Mouse (Mus musculus) limb, embryonic 10.5 days (tissue): ENCODE measurements around the gene Cyp2d34. TPM values are rescaled to one million over a fixed set of nuclear protein-coding genes. Genes with fewer than 3 reads are reported as not detected.

ENCODE experiments used
- DNase-seq: peaks from one replicate; pipeline ENCODE4 v3.0.0-alpha.2; 2017; ENCODE audit warnings: low spot score
- H3K27ac ChIP-seq: fragments of 300-500 bp; sonication (generic); 2 replicates; pipeline ENCODE4 v1.5.1; 2016; ENCODE audit warnings: mild to moderate bottlenecking
- H3K27me3 ChIP-seq: fragments of 300-500 bp; sonication (generic); 2 replicates; pipeline ENCODE4 v1.6.1; 2016; ENCODE audit warnings: low read depth, mild to moderate bottlenecking; ENCODE audit not compliant: poor library complexity, severe bottlenecking
- H3K36me3 ChIP-seq: fragments of 300-500 bp; sonication (generic); 2 replicates; pipeline ENCODE4 v1.6.1; 2016; ENCODE audit warnings: mild to moderate bottlenecking, moderate library complexity
- H3K4me1 ChIP-seq: fragments of 300-500 bp; sonication (generic); 2 replicates; pipeline ENCODE4 v1.6.1; 2016
- H3K4me3 ChIP-seq: fragments of 300-500 bp; sonication (generic); 2 replicates; pipeline ENCODE4 v1.5.1; 2016; ENCODE audit warnings: mild to moderate bottlenecking, moderate library complexity
- H3K9me3 ChIP-seq: fragments of 300-500 bp; sonication (generic); replicated peaks from 2 replicates; pipeline ENCODE4 v1.6.1; 2016; ENCODE audit warnings: mild to moderate bottlenecking
- WGBS: fragments of 180-500 bp; shearing (Covaris S2); methylation state at CpG from one replicate; pipeline ENCODE4 v1.1.7; 2016; 5-methylcytosine and 5-hydroxymethylcytosine counted together
- polyA plus RNA-seq: library from polyadenylated mRNA; unstranded; fragments of >200 nt; fragmentation: Nextera tagmentation; extraction: Ambion mirVana; gene quantifications from 2 replicates; pipeline ENCODE4 v1.2.1, GENCODE M21; 2016

Gene Cyp2d34
- not detected in 2 replicates for polyA plus RNA-seq

DNA sequence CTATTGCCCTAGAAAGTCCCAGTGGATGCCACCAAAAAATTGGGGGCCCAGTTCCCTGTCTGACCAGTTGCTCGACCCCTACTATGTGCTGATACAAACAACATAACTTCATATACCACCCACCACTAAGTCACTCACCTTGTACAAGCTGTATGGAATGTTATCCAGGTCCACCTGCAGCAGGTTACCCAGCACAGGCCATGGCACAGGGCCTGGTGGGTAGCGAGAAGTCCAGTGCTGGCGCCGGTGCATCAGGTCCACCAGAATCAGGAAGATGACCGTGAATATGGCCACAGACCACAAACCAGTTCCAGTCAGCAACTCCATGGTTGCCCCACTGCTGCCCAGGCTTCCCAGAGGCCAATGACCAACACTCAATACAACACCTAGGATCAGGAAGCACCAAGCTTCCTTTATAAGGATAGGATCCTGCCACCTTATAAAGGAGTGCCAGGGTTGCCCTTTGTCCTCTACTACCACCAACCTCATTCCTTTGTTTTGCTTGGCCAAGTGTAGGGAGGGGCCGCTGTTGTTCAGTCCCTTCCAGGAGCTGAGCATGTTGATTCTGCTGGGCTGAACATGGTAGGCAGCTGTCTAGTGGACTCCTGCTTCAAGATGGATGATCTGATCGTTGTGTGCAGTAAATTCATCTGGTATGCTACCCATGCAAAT, at the start of gene Cyp2d34:
Gene Cyp2d34, minus strand, starts transcription at position 416 of the 672 bp plus-strand sequence.
- WGBS: 88% methylated on average over 7 of the region's 7 CpGs
- Histone ChIP-seq H3K4me1 (no peaks in the 10 kb centered on the region), H3K36me3 (no peaks in the 10 kb centered on the region), H3K27me3 (no peaks in the 10 kb centered on the region), H3K4me3 (no peak within 1 kb of the TSS), H3K9me3 (no peaks in the 10 kb centered on the region), H3K27ac (no peak within 1 kb of the TSS)
- peak; percentile 13 for DNase-seq

DNA sequence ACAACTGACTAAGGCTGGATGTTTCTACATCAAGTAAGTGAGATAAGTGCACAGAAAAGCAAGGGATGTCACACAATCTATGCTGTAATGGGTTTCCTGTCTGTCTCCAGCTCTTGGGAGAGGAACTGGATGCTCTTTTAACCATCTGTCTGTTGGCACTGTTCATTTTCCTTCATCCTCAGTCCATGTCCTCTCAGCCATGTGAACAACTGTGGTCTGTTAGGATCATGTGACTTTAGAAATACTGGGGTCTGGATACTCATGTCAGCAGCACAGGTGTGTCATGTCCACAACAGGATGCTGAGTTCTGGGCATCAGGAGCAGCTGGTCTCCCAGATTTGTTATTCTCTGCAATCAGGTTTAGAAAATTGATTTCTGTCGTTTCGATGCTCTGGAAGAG, 35.6 kb upstream of the Cyp2d34 start:
- no peaks in the 10 kb centered on the region for H3K36me3 ChIP-seq
- H3K9me3 ChIP-seq: no peaks in the 10 kb centered on the region
- no peak overlapping the region for H3K27ac ChIP-seq
- no peak overlapping the region for H3K4me3 ChIP-seq
- WGBS: 76% methylated on average over 2 of the region's 2 CpGs
- DNase-seq: no peak
- H3K27me3 ChIP-seq: no peaks in the 10 kb centered on the region
- H3K4me1 ChIP-seq: no peaks in the 10 kb centered on the region

- 83% methylated on average over 3 of the region's 3 CpGs for WGBS
These were observed 23.6 kb upstream of the Cyp2d34 start for GRCm38 (mm10) chr15:82644371-82644770.

DNA sequence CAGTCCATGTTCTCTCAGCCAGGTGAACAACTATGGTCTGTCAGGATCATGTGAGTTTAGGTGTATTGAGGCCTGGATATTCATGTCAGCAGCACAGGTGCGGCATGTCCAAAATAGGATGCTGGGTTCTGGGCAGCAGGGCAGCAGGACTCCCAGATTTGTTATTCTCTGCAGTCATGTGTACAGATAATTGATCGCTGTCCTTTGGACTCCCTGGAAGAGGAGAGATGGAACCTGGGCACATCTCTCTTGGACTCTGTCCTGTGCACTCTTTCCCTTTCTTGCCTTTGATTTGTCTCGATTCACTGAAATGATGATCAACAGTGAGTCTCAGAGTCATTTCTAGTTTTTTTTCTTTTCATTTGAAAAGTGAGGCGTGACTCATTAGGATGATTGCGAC, 23.0 kb upstream of the Cyp2d34 start:
- no peak overlapping the region for H3K27ac ChIP-seq
- no peak for DNase-seq
- no peaks in the 10 kb centered on the region for H3K36me3 ChIP-seq
- H3K4me3 ChIP-seq: no peak overlapping the region
- no peaks in the 10 kb centered on the region for H3K9me3 ChIP-seq
- 89% methylated on average over 5 of the region's 5 CpGs for WGBS
- H3K4me1 ChIP-seq: no peaks in the 10 kb centered on the region
- H3K27me3 ChIP-seq: no peaks in the 10 kb centered on the region

More at GRCm38 (mm10) chr15:82644371-82644770, 23.6 kb upstream of the Cyp2d34 start:
- no peaks in the 10 kb centered on the region for H3K27me3 ChIP-seq
- DNase-seq: no peak
- H3K4me3 ChIP-seq: no peak overlapping the region
- H3K36me3 ChIP-seq: no peaks in the 10 kb centered on the region
- H3K27ac ChIP-seq: no peak overlapping the region
- H3K4me1 ChIP-seq: no peaks in the 10 kb centered on the region
- H3K9me3 ChIP-seq: no peaks in the 10 kb centered on the region

DNA sequence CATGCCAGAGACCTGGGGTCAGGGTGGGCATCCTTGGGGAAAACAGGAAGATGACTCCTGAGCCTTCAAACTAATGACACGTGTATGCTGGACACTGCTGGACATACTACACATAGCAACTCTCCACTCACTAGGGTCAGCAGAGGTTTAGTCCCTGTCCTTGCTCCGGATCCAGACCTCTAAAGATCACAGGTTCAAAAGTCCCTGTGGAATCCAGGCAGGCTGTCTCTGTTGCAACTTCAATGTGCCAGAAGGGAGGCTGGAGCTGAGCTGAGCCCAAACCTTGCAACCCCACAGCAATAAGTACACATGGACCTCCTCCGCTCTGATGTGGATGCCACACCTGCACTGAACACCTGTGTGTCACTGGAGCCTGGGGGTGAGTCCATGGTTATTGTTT, 22.0 kb upstream of the Cyp2d34 start:
- Histone ChIP-seq H3K27me3 (no peaks in the 10 kb centered on the region), H3K4me3 (no peak overlapping the region), H3K36me3 (no peaks in the 10 kb centered on the region), H3K4me1 (no peaks in the 10 kb centered on the region), H3K27ac (no peak overlapping the region), H3K9me3 (no peaks in the 10 kb centered on the region)
- DNase-seq: no peak
- 83% methylated on average over 3 of the region's 3 CpGs for WGBS

GRCm38 (mm10) chr15:82641921-82642320, 21.2 kb upstream of the Cyp2d34 start:
- 87% methylated on average over 2 of the region's 2 CpGs for WGBS
- no peaks in the 10 kb centered on the region for H3K36me3 ChIP-seq
- no peak for DNase-seq
- H3K4me3 ChIP-seq: no peak overlapping the region
- no peaks in the 10 kb centered on the region for H3K9me3 ChIP-seq
- H3K27me3 ChIP-seq: no peaks in the 10 kb centered on the region
- no peak overlapping the region for H3K27ac ChIP-seq
- H3K4me1 ChIP-seq: 0 out of 2 replicates have a peak, but pooled peaks cover 3% of the 10 kb centered on the region

DNA sequence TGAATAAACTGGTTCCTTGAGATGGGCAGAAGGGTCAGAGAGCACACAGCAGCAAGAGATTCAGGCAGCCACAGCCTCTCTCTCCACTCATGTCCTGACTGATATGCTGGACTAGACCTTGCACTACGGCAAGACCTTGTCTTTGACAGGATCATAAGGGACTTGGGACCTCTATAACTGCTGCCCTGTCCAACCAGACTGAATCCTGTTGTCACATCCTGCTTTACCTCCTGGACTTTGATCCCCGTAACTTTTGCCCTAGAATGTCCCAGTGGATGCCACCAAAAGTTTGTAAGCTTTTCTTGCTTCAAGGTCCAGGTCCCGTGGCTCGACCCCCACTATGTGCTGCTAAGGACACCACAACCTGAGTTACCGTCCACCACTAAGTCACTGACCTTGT, 20.6 kb upstream of the Cyp2d34 start:
- Histone ChIP-seq H3K27me3 (no peaks in the 10 kb centered on the region), H3K36me3 (no peaks in the 10 kb centered on the region), H3K27ac (no peak overlapping the region), H3K9me3 (no peaks in the 10 kb centered on the region), H3K4me1 (0 out of 2 replicates have a peak, but pooled peaks cover 3% of the 10 kb centered on the region), H3K4me3 (no peak overlapping the region)
- 88% methylated on average over 5 of the region's 5 CpGs for WGBS
- DNase-seq: no peak

- DNase-seq: no peak
These were observed 19.5 kb upstream of the Cyp2d34 start for GRCm38 (mm10) chr15:82640201-82640600.

DNA sequence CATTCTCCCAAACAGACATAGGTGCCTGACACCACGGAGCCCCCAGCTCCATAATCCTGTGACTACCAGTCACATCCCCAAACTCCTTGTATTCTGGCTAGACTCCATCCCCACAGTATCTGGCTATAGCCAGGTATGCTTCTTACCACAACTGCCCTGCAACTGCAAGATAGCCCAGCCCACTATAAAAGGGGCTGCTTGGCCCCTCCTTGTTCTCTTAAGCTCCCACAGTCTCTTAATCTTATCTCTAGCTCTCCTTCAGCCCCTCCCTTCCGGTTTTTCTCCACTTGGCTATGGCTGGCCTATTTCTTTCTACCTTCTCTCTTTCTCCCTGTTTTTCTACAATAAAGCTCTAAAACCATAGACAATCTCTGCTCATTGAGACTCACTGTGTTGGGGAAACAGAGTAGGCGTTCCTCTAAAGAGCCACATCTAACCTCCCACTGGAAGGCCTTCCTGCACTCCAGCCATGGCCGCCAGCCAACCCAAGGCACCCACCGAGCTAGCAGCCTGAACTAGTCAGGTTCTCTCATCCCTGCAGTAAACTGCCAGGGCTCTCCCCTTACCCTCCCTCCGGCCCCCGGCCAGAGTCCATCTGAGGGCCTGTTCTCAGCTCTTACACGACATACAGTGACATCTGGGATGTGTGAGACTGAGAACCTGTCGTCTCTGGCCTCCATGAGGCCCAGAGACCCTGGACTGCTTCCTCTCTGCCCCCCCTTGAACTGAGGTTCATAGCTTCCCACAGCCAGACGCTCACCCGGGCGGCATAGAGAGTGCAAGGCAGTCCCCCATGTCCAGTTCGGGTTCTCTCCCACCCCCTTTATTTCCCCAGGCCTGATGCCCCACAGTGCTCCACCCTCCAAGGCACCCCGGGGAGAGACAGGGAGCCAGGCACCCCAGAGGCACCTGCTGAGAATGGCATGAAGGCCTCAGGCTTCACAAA, 16.7 kb upstream of the Cyp2d34 start:
- no peaks in the 10 kb centered on the region for H3K27me3 ChIP-seq
- H3K4me1 ChIP-seq: 0 out of 2 replicates have a peak, but pooled peaks cover 3% of the 10 kb centered on the region
- H3K4me3 ChIP-seq: no peak overlapping the region
- no peaks in the 10 kb centered on the region for H3K9me3 ChIP-seq
- no peak overlapping the region for H3K27ac ChIP-seq
- H3K36me3 ChIP-seq: no peaks in the 10 kb centered on the region
- DNase-seq: no peak
- WGBS: 82% methylated on average over 14 of the region's 14 CpGs

More at GRCm38 (mm10) chr15:82640201-82640600, 19.5 kb upstream of the Cyp2d34 start:
- Histone ChIP-seq H3K4me3 (no peak overlapping the region), H3K9me3 (no peaks in the 10 kb centered on the region), H3K36me3 (no peaks in the 10 kb centered on the region), H3K4me1 (0 out of 2 replicates have a peak, but pooled peaks cover 3% of the 10 kb centered on the region), H3K27ac (no peak overlapping the region), H3K27me3 (no peaks in the 10 kb centered on the region)
- WGBS: 92% methylated on average over 7 of the region's 7 CpGs

- 79% methylated on average over 1 of the region's 1 CpGs for WGBS
- no peak overlapping the region for H3K4me3 ChIP-seq
- H3K27me3 ChIP-seq: no peaks in the 10 kb centered on the region
- H3K27ac ChIP-seq: no peak overlapping the region
- DNase-seq: peak; percentile 3
- 0 out of 2 replicates have a peak, but pooled peaks cover 3% of the 10 kb centered on the region for H3K4me1 ChIP-seq
- H3K36me3 ChIP-seq: no peaks in the 10 kb centered on the region
- no peaks in the 10 kb centered on the region for H3K9me3 ChIP-seq
These were observed 14.2 kb upstream of the Cyp2d34 start for GRCm38 (mm10) chr15:82634976-82635375.

- H3K27ac ChIP-seq: no peak overlapping the region
- WGBS: 89% methylated on average over 1 of the region's 1 CpGs
- H3K4me3 ChIP-seq: no peak overlapping the region
- H3K4me1 ChIP-seq: no peaks in the 10 kb centered on the region
- H3K36me3 ChIP-seq: no peaks in the 10 kb centered on the region
- no peaks in the 10 kb centered on the region for H3K27me3 ChIP-seq
- DNase-seq: peak; percentile 15
- no peaks in the 10 kb centered on the region for H3K9me3 ChIP-seq
These were observed 1.2 kb upstream of the Cyp2d34 start for GRCm38 (mm10) chr15:82621993-82622392.

DNA sequence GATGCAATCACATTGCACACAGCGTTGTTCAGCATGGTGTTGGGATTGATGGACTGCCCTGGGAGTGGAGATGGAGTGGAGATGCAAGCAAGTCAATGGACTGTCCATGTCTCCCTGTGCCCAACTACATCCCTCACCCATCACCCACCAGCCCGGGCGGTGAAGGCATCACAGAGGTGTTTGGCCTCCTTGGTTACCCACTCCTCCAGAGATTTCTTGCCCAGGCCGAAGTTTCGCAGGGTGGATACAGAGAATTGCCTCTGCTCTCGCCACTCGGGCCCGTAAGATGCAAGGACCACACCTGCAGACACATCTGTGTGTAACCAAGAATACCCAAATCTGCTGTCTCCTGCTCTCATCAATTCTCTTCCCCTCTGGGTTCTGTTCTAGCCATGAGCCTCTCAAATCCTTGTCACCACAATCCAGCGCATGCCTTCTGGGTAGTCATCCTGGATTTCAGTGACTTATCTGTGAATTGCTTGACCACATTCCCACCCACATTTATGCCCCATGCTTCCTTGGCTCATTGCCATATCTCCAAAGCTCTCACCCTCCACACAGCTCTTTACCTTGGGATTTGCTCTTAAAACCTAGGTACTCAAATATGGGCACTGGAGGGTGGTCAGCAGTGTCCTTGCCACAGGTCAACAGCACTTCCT, 2.3 kb downstream of the Cyp2d34 start:
- WGBS: 97% methylated on average over 9 of the region's 9 CpGs
- Histone ChIP-seq H3K27ac (no peak overlapping the region), H3K4me1 (no peaks in the 10 kb centered on the region), H3K9me3 (no peaks in the 10 kb centered on the region), H3K36me3 (no peaks in the 10 kb centered on the region), H3K4me3 (no peak overlapping the region), H3K27me3 (no peaks in the 10 kb centered on the region)
- DNase-seq: peak; percentile 15
